Mouse (Mus musculus) macrophage (primary cell): ENCODE data around the gene S100b. TPM values are rescaled to one million over a fixed set of nuclear protein-coding genes. Genes with fewer than 3 reads are reported as not detected.
A peak's percentile ranks its signal among the peaks of the same experiment; 100 is the strongest.

ENCODE experiments used
- H3K27ac ChIP-seq: fragments of 350-480 bp; formaldehyde crosslinking; 2 replicates; pipeline ENCODE4 v1.9.0; 2021
- H3K36me3 ChIP-seq: fragments of 350-480 bp; formaldehyde crosslinking; 2 replicates; pipeline ENCODE4 v1.9.0; 2021; ENCODE audit errors: inconsistent target
- H3K4me3 ChIP-seq: fragments of 350-480 bp; formaldehyde crosslinking; 2 replicates; pipeline ENCODE4 v1.9.0; 2021; ENCODE audit errors: inconsistent target
- H3K79me2 ChIP-seq: fragments of 350-480 bp; formaldehyde crosslinking; 2 replicates; pipeline ENCODE4 v1.9.0; 2021; ENCODE audit errors: inconsistent target
- WGBS: methylation state at CpG from one replicate; pipeline ENCODE4 v1.1.7; 2026; ENCODE audit warnings: inconsistent platforms; ENCODE audit not compliant: missing documents; 5-methylcytosine and 5-hydroxymethylcytosine counted together
- polyA plus RNA-seq: library from polyadenylated mRNA; stranded (reverse); fragments of 250-400 nt; gene quantifications from 3 replicates; pipeline ENCODE4 v1.2.4, GENCODE M21; 2018; ENCODE audit warnings: inconsistent platforms

The S100b gene
- polyA plus RNA-seq, 1 experiment from 2014 or later = not detected

DNA sequence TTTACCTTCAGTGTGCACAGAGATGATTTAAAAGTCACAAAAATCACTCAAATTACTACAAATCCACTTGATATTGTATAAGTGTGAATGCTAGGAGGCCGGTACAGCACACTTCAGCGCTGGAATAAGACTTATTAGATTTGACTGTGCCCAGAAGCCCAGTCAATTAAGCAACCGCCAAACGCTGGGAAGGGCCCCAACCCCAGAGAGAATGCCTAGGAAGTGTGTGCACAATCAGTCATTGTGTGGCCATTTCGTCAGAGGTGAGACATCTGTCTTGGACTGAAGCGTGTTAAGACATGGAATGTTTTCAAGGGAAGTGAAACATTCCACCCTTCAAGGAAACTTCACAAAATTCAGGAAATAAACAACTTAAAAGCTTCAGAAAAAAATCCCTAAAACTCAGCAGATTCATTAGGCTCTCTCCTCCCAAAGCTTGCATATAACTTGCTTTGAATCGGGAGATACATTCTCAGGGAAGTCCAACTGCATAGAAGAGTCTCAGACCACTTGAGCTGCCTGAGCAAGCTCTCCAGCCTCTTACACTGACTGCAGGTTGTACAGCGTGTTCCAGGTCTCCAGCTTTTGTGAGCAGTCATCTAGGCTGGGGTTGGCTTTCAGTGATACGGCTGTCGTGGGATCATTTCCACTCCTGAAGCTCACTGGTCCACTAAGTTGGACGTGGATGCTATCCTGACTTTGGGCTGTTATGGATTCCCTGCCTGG, 34.8 kb downstream of the S100b start:
- 89% methylated on average over 11 of the region's 11 CpGs for WGBS
- peaks cover 9% of the 10 kb centered on the region; the same call in 1 of the 2 replicates for H3K36me3 ChIP-seq
- no peaks in the 10 kb centered on the region for H3K79me2 ChIP-seq
- no peak overlapping the region for H3K27ac ChIP-seq
- no peak overlapping the region for H3K4me3 ChIP-seq

DNA sequence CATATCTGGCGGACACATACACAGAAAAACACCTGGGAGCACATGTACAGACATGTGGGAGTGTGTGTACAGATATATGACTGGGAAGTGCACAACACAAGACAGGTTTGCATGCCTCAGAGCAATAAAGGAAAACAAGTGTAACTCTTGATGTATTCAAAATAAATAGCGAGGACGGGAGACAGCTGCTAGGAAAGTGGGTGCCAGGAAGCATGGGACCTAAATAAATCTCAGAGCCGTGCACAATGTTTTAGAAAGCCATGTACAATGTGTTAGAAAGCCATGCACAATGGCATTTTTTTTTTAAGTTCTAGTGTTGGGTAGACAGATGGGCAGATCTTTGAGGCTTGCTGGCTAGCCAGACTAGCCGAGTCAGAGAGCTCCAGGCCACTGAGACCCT, 35.4 kb downstream of the S100b start:
- 95% methylated on average over 5 of the region's 5 CpGs for WGBS
- Histone ChIP-seq H3K79me2 (no peaks in the 10 kb centered on the region), H3K36me3 (peaks cover 9% of the 10 kb centered on the region; the same call in 1 of the 2 replicates)

DNA sequence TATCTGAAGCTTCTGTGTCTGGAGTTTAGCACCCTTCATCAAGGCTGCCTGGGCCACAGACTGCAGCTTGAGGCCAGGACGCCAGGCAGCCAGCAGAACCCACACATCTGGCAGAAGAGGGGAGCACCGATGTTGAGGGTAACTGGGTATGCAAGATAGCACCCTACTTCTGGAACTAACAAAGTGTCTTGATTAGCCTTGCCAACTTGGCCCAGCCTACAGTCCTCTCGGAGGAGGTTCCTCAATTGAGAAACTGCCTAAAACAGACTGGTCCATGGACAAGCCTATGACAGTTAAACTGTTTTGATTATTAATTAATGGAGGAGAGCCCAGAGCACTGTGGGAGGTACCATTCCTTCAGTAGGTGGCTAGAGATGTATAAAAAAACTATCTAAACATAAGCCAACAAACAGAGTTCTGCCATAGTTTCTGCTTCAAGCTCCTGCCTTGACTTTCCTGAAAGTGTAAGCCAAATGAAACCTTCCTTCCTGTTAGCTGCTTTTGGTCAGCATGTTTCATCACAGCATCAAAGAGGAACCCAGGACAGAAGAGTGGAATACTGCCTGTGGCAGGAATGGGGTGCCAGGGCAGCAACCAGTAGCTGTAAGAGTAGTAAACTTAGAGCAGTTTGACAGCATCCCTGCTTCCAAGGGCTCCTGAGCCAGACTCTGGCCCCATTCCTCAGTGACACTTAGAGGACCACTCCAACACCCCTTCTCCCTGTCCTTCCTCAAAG, 36.5 kb downstream of the S100b start:
- Histone ChIP-seq H3K27ac (peak overlapping the region; percentile 31), H3K4me3 (no peak overlapping the region), H3K36me3 (peaks cover 16% of the 10 kb centered on the region), H3K79me2 (no peaks in the 10 kb centered on the region)
- WGBS = 43% methylated on average over 3 of the region's 3 CpGs

More for the DNA sequence above, 35.4 kb downstream of the S100b start:
- no peak overlapping the region for H3K27ac ChIP-seq
- no peak overlapping the region for H3K4me3 ChIP-seq

DNA sequence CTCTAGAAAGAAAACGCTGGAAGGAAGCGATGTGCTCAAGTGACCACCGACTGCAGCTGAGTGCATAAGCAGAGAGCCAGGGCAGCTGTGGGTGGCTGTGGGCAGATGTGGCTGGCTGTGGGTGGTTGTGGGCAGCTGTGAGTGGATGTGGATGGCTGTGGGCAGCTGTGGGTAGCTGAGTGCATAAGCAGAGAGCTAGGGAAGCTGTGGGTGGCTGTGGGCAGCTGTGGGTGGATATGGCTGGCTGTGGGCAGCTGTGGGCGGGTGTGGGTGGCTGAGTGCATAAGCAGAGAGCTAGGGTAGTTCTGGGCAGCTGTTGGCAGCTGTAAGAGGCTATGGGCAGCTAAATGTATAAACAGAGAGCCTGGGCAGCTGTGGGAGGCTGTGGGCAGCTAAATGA, 39.6 kb downstream of the S100b start:
- 90% methylated on average over 4 of the region's 4 CpGs for WGBS
- no peaks in the 10 kb centered on the region for H3K79me2 ChIP-seq
- no peak overlapping the region for H3K27ac ChIP-seq
- no peak overlapping the region for H3K4me3 ChIP-seq
- H3K36me3 ChIP-seq = peaks cover 31% of the 10 kb centered on the region

DNA sequence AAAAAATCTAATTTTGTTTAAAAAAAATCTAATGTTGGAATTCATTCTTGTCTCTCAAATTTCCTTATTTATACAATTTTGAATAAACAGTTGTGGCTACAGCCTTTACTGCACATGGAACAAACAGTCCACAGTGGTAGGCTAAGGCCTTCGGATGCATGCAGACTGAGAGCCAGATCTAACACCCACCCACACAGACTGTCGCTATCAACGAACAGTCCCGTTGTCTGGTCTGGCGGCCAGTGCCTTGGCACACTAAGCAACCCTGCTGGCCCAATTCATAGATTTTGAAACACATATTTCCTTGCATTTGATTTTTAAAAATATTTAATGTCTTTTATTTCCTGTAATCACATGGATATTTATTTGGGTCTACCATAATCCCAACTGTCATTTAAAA, 46.5 kb downstream of the S100b start:
- Histone ChIP-seq H3K79me2 (no peaks in the 10 kb centered on the region), H3K4me3 (no peak overlapping the region), H3K27ac (no peak overlapping the region), H3K36me3 (peaks cover 35% of the 10 kb centered on the region)
- WGBS = 92% methylated on average over 5 of the region's 5 CpGs

DNA sequence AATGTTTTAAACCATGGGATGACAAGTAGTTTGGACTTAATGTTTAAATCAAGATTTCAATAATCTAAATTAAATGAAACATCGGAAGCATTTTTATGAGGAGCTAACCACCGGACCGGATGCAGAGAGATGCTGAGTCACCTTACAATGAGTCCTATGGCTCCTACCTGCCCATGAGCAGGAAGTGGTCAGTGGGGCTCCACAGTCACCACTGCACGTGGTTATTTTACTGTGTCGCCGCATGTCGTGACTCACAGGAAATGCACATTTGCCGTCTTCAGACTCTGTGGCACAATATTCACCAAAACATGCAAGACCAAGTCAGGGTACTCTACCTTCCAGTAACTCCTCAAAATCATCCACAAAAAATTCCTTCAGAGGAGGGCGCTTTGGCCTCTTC, 53.1 kb downstream of the S100b start:
- Histone ChIP-seq H3K36me3 (no peaks in the 10 kb centered on the region; the same call in 1 of the 2 replicates), H3K79me2 (no peaks in the 10 kb centered on the region), H3K27ac (peak overlapping the region; percentile 13; the same call in 1 of the 2 replicates), H3K4me3 (no peak overlapping the region)
- 12% methylated on average over 9 of the region's 9 CpGs for WGBS

Other genes with a start within 250 kb of the S100b start
- 2.7 to 5.0 TPM (median 3.8 TPM) in 3 replicates for gene Zfp280b, start 221.2 kb upstream of the S100b start, polyA plus RNA-seq
- gene Slc5a4b, start 142.9 kb upstream of the S100b start, polyA plus RNA-seq = not detected in 3 replicates
- not detected in 3 replicates for gene Slc5a4a, start 106.4 kb upstream of the S100b start, polyA plus RNA-seq
- gene Prmt2, start 16.0 kb upstream of the S100b start, polyA plus RNA-seq = 18.3 to 23.8 TPM (median 20.1 TPM) in 3 replicates
- 5.1 to 12.6 TPM (median 7.7 TPM) in 3 replicates for gene Dip2a, start 91.4 kb downstream of the S100b start, polyA plus RNA-seq
- not detected in 3 replicates for gene AC141477.1, start 186.6 kb downstream of the S100b start, polyA plus RNA-seq
- 10.3 to 17.2 TPM (median 12.7 TPM) in 3 replicates for gene Pcnt, start 188.9 kb downstream of the S100b start, polyA plus RNA-seq
- gene 2610028H24Rik, start 195.2 kb downstream of the S100b start, polyA plus RNA-seq = not detected in 3 replicates
- gene Mcm3ap, start 215.1 kb downstream of the S100b start, polyA plus RNA-seq = 13.6 to 21.6 TPM (median 19.6 TPM) in 3 replicates
- gene Ybey, start 215.3 kb downstream of the S100b start, polyA plus RNA-seq = 1.3 to 2.1 TPM (median 1.9 TPM) in 3 replicates